Mouse (Mus musculus): ENCODE data around the gene Htr1d. TPM values are rescaled to one million over a fixed set of nuclear protein-coding genes. Genes with fewer than 3 reads are reported as not detected.

Htr1d gene
- polyA plus RNA-seq (2015; fragmentation: Nextera tagmentation; extraction: Ambion mirVana) = 0.55 and 1.1 TPM in 2 replicates

DNA sequence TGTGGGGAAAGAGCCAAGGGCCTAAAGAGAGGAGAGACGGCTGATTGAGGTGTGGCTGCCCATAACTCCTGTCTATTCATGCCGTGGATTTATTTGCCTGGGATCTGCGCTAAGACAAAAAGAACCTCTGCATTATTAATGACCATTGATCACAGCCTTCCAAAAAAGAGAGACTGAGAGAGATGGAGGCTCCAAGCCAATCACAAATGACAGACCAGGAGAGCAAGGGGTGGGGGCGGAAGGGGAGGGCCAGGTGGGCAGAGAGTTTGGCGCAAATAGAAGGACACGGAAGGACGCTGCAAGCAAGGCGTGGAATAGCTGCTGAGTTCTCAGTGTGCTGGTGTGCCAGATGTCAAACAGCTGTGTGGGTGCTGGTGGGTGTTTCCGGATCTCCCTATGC is at the start of gene Htr1d:
Gene Htr1d, plus strand, starts transcription at position 301 of the 400 bp plus-strand sequence.
- Histone ChIP-seq H3K27me3 (peaks cover 55% of the 10 kb centered on the region), H3K36me3 (no peaks in the 10 kb centered on the region), H3K9ac (peak within 1 kb of the TSS; percentile 67), H3K4me2 (peak within 1 kb of the TSS; percentile 86), H3K4me3 (peak within 1 kb of the TSS; percentile 47), H3K4me1 (replicated peaks) (peaks cover 28% of the 10 kb centered on the region), H3K9me3 (no peaks in the 10 kb centered on the region), H3K27ac (no peak within 1 kb of the TSS)
- WGBS = 74% methylated on average over 9 of the region's 9 CpGs
- no peak for ATAC-seq (ENCODE audit: low FRiP score)

DNA sequence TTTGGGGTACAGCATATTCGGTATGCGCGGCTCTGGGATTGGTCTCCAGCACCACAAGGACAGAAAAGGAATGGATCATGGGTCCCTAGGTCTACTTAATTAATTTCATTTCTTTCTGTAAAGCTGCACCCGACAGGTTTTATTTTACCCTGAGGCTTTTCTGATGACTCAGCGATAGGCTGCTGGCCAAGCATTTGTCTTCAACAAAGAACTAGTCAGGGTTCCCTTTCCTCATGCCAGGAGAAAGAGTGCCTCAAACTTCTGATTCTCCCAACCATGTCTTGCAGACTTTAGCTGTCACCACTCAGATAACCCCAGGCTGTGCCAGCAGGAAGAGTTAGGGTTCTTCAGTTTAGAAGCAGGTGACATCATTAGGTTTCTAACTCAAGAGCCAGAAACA is 46.3 kb upstream of the Htr1d start:
- Histone ChIP-seq H3K9me3 (no peaks in the 10 kb centered on the region), H3K27ac (no peak overlapping the region), H3K9ac (no peak overlapping the region), H3K4me3 (no peak overlapping the region), H3K36me3 (no peaks in the 10 kb centered on the region), H3K4me1 (replicated peaks) (peaks cover 14% of the 10 kb centered on the region), H3K27me3 (no peaks in the 10 kb centered on the region), H3K4me2 (no peak overlapping the region)
- no peak for ATAC-seq (ENCODE audit: low FRiP score)
- 84% methylated on average over 5 of the region's 5 CpGs for WGBS

GRCm38 (mm10) chr4:136383052-136383451 is 40.3 kb upstream of the Htr1d start:
- H3K27ac ChIP-seq = no peak overlapping the region
- H3K9ac ChIP-seq = no peak overlapping the region
- no peak for ATAC-seq (ENCODE audit: low FRiP score)
- no peaks in the 10 kb centered on the region for H3K36me3 ChIP-seq
- WGBS = 86% methylated on average over 5 of the region's 5 CpGs
- no peaks in the 10 kb centered on the region for H3K27me3 ChIP-seq
- H3K4me2 ChIP-seq = no peak overlapping the region
- no peaks in the 10 kb centered on the region for H3K9me3 ChIP-seq
- no peak overlapping the region for H3K4me3 ChIP-seq
- no peaks in the 10 kb centered on the region for H3K4me1 ChIP-seq (replicated peaks)

DNA sequence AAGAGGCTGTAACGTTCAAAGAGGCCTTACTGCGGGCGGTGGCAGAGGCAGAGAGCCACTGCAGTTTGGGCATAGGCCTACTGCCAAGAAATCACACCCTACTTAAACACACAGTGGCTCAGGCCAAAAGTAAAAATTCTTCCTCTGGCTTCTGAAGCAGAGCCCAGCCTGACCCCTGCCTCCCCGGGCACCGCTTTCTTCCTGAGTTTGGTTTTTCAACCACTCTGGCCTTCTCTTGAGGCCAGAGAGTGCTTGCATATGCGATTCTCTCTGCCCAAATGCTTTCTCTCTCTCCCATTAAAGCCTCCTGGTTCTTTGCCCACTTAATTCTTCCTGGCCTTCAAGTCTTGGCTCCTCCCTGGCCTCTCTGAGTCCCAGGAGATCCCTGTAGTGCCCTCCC is 39.5 kb upstream of the Htr1d start:
- H3K27me3 ChIP-seq = no peaks in the 10 kb centered on the region
- no peak overlapping the region for H3K4me2 ChIP-seq
- ATAC-seq (ENCODE audit: low FRiP score) = no peak
- WGBS = 82% methylated on average over 6 of the region's 6 CpGs
- no peak overlapping the region for H3K4me3 ChIP-seq
- no peak overlapping the region for H3K27ac ChIP-seq
- no peaks in the 10 kb centered on the region for H3K4me1 ChIP-seq (replicated peaks)
- no peaks in the 10 kb centered on the region for H3K36me3 ChIP-seq
- no peaks in the 10 kb centered on the region for H3K9me3 ChIP-seq
- no peak overlapping the region for H3K9ac ChIP-seq

GRCm38 (mm10) chr4:136387261-136387660 is 36.1 kb upstream of the Htr1d start:
- Histone ChIP-seq H3K4me1 (replicated peaks) (no peaks in the 10 kb centered on the region), H3K27ac (no peak overlapping the region), H3K4me2 (no peak overlapping the region), H3K9me3 (no peaks in the 10 kb centered on the region), H3K36me3 (no peaks in the 10 kb centered on the region), H3K27me3 (peaks cover 2% of the 10 kb centered on the region; the same call in 1 of the 2 replicates), H3K9ac (no peak overlapping the region), H3K4me3 (no peak overlapping the region)
- 75% methylated on average over 11 of the region's 11 CpGs for WGBS
- no peak for ATAC-seq (ENCODE audit: low FRiP score)

GRCm38 (mm10) chr4:136401806-136402205 is 21.5 kb upstream of the Htr1d start:
- H3K9me3 ChIP-seq = no peaks in the 10 kb centered on the region
- no peak overlapping the region for H3K27ac ChIP-seq
- no peak overlapping the region for H3K4me3 ChIP-seq
- no peak for ATAC-seq (ENCODE audit: low FRiP score)
- H3K36me3 ChIP-seq = no peaks in the 10 kb centered on the region
- WGBS = 82% methylated on average over 10 of the region's 10 CpGs
- H3K4me2 ChIP-seq = no peak overlapping the region
- no peaks in the 10 kb centered on the region for H3K4me1 ChIP-seq (replicated peaks)
- no peaks in the 10 kb centered on the region for H3K27me3 ChIP-seq
- H3K9ac ChIP-seq = no peak overlapping the region

GRCm38 (mm10) chr4:136407831-136408230 is 15.5 kb upstream of the Htr1d start:
- Histone ChIP-seq H3K4me3 (no peak overlapping the region), H3K9ac (no peak overlapping the region), H3K36me3 (no peaks in the 10 kb centered on the region), H3K27me3 (no peaks in the 10 kb centered on the region), H3K9me3 (no peaks in the 10 kb centered on the region), H3K4me2 (no peak overlapping the region), H3K4me1 (replicated peaks) (peaks cover 7% of the 10 kb centered on the region; the same call in 1 of the 2 replicates), H3K27ac (no peak overlapping the region)
- no peak for ATAC-seq (ENCODE audit: low FRiP score)
- 60% methylated on average over 11 of the region's 11 CpGs for WGBS

DNA sequence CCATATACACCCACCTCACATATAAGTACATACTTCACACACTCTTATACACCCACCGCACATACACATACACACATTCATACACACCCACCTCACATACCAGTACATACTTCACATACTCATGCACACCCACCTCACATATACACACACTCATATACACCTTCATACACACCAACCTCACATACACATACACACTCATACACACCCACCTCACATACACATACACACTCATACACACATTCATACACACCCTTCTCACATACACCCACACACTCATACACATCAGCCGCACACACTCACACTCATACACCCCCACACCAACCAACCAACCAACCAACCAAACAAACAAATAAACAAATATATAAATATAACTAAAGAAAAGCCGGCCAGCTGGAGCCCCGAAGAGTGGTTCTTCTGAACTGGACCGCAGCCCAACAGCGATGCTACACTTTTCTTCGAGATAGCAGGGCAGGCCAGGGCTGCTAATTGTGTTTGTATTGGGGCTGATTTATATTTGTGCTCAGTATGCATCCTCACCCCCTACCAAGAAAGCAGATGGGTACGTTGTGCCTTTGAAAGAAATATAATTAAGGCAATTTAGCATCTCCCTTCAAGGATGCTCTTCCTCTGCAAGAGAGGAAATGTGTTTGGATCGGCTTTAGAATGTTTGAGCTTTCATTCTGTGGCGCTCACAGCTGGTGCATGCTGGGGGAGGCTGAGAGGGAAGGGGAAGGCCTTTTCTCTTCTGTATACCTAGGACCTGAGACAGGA is 11.1 kb upstream of the Htr1d start:
- H3K27ac ChIP-seq = peak overlapping the region; percentile 76
- H3K27me3 ChIP-seq = no peaks in the 10 kb centered on the region
- H3K9me3 ChIP-seq = no peaks in the 10 kb centered on the region
- H3K9ac ChIP-seq = no peak overlapping the region
- 59% methylated on average over 10 of the region's 10 CpGs for WGBS
- no peaks in the 10 kb centered on the region for H3K36me3 ChIP-seq
- no peak overlapping the region for H3K4me2 ChIP-seq
- H3K4me3 ChIP-seq = no peak overlapping the region
- ATAC-seq (ENCODE audit: low FRiP score) = no peak
- peaks cover 10% of the 10 kb centered on the region; the same call in 1 of the 2 replicates for H3K4me1 ChIP-seq (replicated peaks)

- Histone ChIP-seq H3K4me3 (no peak overlapping the region), H3K27ac (no peak overlapping the region), H3K4me2 (no peak overlapping the region), H3K4me1 (replicated peaks) (peaks cover 13% of the 10 kb centered on the region), H3K9ac (no peak overlapping the region), H3K9me3 (no peaks in the 10 kb centered on the region), H3K36me3 (no peaks in the 10 kb centered on the region), H3K27me3 (peaks cover 8% of the 10 kb centered on the region; the same call in 1 of the 2 replicates)
- 91% methylated on average over 9 of the region's 9 CpGs for WGBS
- ATAC-seq (ENCODE audit: low FRiP score) = no peak
Measured at GRCm38 (mm10) chr4:136415477-136415876, 7.8 kb upstream of the Htr1d start.

- Histone ChIP-seq H3K4me3 (no peak overlapping the region), H3K36me3 (no peaks in the 10 kb centered on the region), H3K9me3 (no peaks in the 10 kb centered on the region), H3K27me3 (peaks cover 32% of the 10 kb centered on the region), H3K4me2 (no peak overlapping the region), H3K9ac (no peak overlapping the region), H3K27ac (no peak overlapping the region), H3K4me1 (replicated peaks) (peaks cover 17% of the 10 kb centered on the region)
- ATAC-seq (ENCODE audit: low FRiP score) = no peak
- 11% methylated on average over 11 of the region's 11 CpGs for WGBS
Measured at GRCm38 (mm10) chr4:136418962-136419361, 4.4 kb upstream of the Htr1d start.

- no peak overlapping the region for H3K9ac ChIP-seq
- H3K36me3 ChIP-seq = no peaks in the 10 kb centered on the region
- peaks cover 22% of the 10 kb centered on the region for H3K4me1 ChIP-seq (replicated peaks)
- H3K27me3 ChIP-seq = peaks cover 36% of the 10 kb centered on the region
- WGBS = 66% methylated on average over 6 of the region's 6 CpGs
- ATAC-seq (ENCODE audit: low FRiP score) = no peak
- H3K9me3 ChIP-seq = no peaks in the 10 kb centered on the region
- H3K4me2 ChIP-seq = no peak overlapping the region
- H3K27ac ChIP-seq = no peak overlapping the region
- H3K4me3 ChIP-seq = no peak overlapping the region
Measured at GRCm38 (mm10) chr4:136419386-136419785, 3.9 kb upstream of the Htr1d start.

GRCm38 (mm10) chr4:136424120-136424999 is 1.0 kb downstream of the Htr1d start:
- Histone ChIP-seq H3K9ac (peak overlapping the region; percentile 67), H3K9me3 (no peaks in the 10 kb centered on the region), H3K4me2 (peak overlapping the region; percentile 86), H3K27me3 (peaks cover 61% of the 10 kb centered on the region), H3K4me3 (peak overlapping the region; percentile 47), H3K4me1 (replicated peaks) (peaks cover 22% of the 10 kb centered on the region), H3K36me3 (no peaks in the 10 kb centered on the region), H3K27ac (no peak overlapping the region)
- WGBS = 2% methylated on average over 70 of the region's 70 CpGs
- ATAC-seq (ENCODE audit: low FRiP score) = 0 out of 2 replicates have a peak, but pooled peaks have one; percentile 39

Data from hindbrain, embryonic 13.5 days (tissue).